Mouse (Mus musculus): ENCODE measurements around the gene Chrng.

Gene Chrng

DNA sequence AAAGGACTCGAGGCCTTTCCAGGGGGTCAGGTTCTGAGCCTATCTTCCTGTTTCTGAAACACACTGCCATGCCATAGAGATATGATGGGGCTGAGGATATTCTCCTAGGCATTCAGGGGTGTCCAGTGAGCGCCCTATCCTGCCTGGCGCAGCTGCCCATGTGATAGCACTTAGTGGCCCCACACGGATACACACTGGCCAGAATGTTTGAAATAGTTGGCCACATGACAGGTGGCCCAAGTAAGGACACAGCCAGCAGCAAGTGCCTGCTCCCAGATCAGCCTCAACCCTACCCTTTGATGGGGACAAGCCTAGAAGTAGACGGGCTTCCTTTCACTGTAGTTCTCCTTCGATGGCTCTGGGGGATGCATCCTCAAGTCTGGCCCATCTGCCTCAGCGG is at the start of gene Chrng:
TSS of gene Chrng (plus strand) at position 193 of the 400 bp plus-strand sequence.
- no peak for DNase-seq (ENCODE audit: low read depth, low spot score)

DNA sequence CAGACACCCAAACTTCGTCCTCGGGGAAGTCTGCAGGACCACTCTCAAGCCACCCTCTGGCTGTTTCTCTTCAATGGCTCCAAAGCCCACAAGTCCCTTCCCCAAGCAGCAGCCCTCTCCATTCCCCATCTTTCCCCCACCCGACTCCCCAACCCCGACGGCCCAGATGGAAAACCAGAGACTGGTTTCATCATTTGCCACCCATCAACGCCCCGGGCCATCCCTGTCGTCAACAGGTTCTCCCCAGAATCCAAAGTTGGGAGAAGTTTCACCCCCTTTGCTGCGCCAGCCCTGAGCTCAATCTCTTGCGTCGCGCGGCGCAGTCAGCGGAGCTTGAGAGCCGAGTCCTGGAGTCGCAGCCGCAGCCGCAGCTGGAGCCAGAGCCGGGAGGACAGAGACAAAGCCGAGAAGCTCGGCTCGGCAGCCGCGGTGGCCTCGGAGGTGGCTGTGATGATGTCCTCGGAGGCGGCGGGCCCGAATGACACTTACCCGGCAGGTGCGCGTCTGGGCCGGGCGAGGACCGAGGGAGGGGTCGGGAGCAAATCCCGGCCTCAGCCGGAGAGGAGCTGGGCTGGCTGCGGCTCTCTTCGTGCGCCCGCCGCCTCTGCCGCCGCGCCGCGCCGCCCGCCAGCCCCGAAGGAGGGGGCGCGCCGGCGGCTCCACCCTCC is 48.8 kb upstream of the Chrng start:
- no peak for DNase-seq (ENCODE audit: low read depth, low spot score)

DNA sequence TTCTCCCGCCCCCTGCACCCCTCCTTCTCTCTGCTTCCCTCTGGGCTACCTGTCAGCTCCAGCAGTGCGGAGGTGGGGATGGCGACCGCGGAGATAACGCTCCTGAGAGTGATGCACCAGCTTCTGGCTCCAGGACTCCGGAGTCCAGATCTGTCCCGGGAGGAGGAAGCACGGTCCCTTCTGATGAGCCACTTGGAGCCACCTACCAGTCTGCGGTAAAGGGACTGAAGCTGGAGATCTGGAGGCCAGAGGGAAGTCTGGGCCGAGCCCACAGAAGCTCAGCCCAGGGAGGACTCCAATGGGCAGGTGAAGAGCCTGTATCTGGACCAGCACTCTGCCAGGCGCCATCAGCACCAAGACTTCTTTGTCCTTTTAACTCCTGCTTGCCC is 48.3 kb upstream of the Chrng start, which contains the start of gene Ecel1:
TSS of gene Ecel1 (minus strand) at position 323 of the 389 bp plus-strand sequence.
- no peak for DNase-seq (ENCODE audit: low read depth, low spot score)

DNA sequence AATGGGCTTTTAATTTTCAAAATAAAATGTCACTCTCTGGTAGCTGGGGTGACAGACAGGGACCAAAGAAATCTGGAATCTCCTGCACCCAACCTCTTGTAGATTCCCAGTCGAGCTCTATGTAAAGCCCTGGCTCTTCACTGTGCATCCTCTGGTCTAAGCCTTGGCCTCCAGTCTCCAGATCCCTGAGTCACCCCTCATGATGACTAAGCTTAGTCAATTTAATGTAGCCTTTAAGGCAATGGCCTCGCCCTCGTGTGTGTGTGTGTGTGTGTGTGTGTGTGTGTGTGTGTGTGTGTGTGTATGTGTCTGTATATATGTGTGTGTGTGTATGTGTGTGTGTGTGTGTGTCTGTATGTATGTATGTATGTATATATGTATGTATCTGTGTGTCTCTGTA is 45.1 kb upstream of the Chrng start:
- DNase-seq (ENCODE audit: low read depth, low spot score): no peak

DNA sequence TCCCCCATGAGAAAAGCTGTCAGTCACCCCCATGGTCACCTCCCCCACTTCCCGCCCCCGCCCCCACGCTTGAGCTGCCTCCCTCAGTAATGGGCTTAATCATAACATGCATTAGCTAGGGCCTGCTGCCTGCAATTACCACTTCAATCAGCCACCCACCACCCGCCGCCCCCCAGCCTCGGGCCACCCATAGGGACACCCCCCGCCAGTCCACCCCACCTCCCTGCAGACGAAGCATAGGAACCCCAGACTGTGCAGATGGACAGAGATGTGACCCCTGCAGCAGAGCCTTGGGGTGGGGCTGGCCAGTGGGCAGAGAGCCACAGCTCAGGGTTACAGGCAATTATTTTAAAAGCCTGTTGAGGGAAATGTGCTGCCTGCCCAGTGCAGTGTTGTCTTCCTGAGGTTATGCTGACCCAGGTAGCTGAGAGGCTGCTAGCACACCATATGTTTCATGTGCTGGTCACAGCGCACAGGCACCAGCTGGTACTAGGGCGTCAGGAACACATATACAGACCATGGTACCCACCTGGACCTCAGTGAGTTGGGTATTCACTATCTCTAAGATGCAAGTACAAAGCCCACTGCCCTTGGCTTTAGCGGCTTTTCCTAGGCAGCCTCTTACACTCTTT is 40.2 kb upstream of the Chrng start:
- DNase-seq (ENCODE audit: low read depth, low spot score): no peak

DNA sequence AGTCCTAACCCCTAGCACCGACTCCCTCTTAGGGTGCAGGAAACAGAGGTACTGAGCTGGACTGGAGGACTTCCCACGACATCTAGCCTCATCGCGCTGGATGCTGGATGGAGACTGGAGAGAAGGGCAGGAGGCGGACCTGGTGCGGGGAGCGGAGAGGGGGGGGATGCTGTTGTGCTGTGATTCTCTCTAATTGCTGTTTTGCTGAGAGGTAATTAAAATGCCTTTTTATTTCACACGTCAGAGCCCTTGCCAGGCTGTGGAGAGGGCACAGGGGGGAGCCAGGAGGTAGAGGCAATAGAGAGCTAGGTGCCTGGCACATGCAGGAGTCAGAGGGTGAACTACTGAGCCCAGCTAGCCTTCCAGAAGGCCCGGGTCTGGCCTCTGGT is 39.7 kb upstream of the Chrng start:
- no peak for DNase-seq (ENCODE audit: low read depth, low spot score)

DNA sequence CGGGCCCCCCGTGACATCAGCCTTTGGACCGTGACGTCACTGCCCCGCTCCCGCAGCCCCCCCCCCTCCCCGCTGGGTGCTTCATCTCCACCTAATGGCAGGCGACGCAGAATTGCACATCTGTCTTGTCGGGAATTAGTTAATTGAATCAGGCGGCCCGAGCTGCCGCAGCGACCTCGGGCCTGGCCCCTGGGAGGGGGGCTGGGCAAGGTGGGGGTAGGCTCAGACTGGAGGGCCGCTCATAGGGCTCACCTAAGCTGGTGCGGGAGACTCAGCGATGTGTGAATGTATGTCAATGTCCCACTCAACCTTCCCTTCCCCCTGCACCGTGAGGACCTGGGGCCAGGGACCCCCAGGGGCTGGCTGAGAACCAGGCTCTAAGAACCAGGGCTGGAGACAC is 34.0 kb upstream of the Chrng start:
- DNase-seq (ENCODE audit: low read depth, low spot score): no peak

DNA sequence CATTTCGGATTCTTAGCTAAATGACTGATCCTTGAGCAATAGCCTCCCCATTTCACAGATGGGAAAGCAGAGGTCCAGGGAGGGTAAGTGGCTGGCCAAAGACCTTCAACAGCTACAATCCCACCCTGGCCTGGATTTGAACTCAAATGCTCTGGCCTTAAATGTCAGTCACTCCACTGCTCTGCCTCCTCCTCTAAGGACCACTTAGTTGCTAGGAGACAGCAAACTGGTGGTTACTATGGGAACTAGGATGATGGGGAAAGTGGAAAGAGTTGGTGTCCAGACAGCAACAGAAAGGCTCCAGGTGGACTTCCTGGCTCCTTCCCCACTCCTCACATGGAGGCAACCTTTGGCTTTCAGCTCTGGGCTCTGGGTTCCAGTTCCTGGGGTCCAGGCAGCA is 33.1 kb upstream of the Chrng start:
- DNase-seq (ENCODE audit: low read depth, low spot score): no peak

DNA sequence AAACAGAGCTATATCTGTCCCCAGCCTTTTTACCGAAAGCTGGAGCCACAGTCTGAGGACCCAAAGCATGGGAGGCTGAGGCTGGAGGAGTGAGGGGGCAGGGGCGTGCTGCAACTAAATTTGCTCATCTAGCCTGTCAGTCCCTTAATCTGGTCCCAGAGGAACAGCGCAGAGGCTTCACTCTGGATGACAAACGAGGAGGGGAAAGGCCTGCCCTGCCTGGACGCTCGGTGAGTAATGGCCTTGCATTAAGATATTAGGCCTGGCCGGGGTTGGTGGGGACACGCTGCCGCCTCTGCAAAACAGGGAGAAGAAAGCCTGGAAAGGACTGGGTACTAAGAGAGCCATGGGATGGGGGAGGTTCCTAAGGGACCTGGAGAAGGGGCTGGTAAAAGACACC is 32.1 kb upstream of the Chrng start:
- DNase-seq (ENCODE audit: low read depth, low spot score): no peak

DNA sequence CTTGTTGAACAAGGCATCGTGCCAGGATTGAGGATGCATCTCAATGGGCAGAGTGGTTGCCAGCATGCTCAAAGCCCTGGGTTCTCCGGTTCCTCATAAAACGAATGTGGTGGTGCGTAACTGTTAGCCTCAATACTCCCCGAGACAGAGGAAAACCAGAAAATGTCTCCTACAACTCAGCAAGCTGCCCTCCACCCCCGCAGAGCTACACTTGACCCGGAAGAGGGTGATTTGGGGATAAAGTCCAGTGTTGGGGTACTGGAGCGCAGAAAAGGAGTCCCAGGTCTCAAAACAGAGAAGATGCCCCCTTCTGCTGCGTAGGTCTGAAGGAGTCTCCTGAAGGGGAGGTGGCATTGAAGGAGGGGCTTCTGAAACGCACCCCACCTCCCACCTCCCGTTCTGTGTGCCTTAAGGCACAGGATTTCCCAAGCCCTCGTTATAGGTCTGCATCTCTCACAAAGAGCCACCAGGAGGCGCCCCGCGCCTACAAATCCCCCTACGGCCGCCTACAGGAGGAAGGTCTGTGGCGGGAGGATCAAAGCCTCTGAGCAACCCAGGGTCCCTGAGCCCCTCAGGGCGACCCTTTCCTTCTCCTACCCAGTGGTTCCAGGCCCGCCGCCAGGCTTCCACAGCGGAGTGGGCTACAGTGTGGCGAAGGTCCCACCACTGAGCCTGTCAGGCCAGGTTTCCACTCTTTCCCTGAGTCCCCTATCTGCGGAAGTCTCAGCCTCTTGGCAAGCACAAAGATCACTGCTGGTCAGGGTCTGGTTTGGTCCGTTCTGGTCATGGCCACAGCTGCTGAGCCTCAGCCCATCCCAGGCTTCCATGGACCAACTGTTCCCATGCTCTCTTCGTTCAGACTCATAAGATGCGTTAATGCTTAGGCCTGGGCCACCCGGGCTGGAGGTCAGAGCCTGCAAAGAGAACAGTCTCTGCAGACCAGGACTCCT is 30.2 kb upstream of the Chrng start:
- DNase-seq (ENCODE audit: low read depth, low spot score): peak; percentile 62

DNA sequence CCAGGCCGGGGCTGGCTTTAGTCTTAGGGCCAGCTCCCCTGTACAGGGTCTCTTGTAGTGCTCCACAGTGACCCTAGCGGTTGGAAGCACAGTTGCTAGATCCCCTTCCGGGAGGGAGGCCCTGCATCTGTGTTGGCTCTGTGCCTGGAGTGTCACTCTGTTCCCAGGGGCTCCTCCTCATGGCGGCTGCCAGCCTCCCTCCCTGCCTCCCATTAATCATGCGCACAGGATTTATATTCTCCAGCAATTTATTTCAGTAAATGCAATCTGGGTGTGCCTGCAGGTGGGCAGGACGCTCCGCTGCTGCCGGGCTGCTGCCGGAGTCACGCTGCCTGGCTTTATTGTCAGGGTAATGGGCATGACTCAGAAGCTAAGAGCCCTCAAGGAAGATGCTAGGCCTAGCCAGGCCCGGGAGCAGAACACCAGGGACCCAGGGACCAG is 28.6 kb upstream of the Chrng start:
- DNase-seq (ENCODE audit: low read depth, low spot score): peak; percentile 61

DNA sequence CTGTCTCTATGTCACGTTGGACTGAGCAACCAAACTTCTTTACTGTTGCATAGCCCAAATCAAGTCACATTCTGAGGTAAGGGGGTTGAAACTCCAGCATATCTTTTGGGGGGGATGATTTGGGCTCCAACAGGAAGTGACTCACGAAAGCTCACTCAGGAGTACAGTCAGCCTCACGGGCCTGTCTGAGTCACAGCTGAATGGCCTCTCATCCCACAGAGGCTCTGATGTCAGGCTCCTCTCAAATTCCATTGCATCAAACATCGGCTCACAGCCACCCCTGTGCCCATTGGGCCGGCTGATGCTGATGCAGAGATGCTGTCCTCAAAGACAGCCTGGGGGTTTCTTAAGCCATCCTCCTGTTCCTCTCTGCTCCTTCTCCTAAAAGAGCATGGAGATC is 23.6 kb upstream of the Chrng start:
- no peak for DNase-seq (ENCODE audit: low read depth, low spot score)

DNA sequence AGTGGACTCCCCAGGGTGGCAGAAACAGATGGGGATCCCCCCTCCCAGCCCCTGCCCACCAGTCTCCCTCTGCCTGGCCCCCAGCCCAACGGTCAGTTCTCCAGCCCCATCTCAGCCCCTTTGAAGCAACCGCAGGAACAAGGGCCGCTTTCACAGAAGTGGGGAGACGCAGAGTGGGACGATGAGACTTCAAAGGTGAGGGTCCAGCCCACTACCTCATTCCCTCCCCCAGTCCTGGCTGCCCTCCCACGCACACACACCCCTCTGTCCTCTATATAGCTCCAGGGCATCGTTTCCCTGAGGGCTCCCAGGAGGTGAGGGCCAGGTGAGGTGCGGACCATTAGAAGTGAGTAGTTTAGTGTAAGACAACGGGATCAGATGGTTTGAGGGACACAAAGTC is 21.4 kb upstream of the Chrng start, which contains the start of gene Prss56:
TSS of gene Prss56 (plus strand) at position 301 of the 400 bp plus-strand sequence.
- DNase-seq (ENCODE audit: low read depth, low spot score): no peak

DNA sequence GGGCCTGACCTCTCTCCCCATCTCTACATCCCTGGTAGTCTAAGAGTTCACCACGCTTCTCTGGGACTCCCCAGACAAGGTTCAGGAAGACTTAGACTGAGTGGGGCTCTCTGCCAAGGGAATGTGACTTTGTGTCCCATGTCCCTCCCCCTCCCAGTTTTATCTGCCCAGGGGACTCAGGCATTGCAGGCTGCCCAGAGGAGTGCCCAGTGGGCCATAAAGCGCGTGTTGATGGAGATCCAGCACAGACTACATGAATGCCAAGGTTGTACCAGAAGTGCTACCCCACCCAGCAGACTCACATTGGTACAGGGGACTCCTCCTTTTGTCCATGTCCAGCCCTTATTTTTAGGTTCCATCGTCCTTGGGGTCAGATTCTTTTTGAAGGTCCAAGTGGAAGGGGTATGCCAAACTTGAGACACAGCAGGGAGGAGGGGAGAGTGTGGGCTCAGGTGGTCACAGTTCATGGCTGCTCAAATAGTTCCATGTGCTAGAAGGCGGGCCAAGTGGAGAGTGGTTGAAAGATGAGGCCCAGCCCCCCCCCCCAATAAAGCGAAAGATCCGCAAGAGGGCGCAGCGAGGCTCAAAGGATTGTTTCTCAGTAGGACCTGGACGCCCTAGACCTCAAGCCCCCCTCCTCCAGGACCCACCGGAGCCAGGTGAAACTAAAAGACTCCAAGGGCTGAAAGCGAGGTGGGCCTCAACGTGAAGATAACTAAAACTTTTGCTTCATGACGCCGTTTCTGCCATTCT is 20.3 kb upstream of the Chrng start:
- DNase-seq (ENCODE audit: low read depth, low spot score): no peak

DNA sequence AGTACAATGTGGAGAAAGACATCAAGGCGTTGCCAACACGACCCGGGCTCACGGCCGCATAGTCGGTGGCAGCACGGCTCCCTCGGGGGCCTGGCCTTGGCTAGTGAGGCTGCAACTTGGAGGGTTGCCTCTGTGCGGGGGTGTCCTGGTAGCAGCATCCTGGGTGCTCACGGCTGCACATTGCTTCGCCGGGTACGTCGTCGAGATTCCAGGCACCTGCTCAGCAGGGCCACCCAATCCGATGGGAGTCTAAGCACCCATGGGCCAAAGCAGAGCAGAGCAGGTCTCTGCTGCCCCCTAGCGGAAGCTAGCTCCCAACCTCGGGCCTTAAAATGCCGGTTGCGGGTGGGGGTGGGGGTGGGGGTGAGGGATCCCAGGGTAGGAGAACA is 19.7 kb upstream of the Chrng start:
- DNase-seq (ENCODE audit: low read depth, low spot score): peak; percentile 80

DNA sequence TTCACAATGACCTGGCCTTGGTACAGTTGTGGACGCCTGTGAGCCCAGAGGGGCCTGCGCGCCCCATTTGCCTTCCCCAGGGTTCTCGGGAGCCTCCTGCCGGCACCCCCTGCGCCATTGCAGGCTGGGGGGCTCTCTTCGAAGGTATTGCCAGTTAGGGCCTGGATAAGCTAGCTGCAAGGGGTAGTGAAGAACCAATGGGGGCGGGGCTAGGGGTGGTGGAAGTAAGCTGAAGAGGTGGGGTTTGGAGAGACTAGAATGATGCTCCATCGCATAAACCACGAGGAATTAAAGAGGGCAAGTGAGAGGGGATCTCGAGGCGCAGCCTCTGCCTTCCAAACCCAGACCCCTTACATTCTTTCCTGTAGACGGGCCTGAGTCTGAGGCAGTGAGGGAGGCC is 18.9 kb upstream of the Chrng start:
- no peak for DNase-seq (ENCODE audit: low read depth, low spot score)

DNA sequence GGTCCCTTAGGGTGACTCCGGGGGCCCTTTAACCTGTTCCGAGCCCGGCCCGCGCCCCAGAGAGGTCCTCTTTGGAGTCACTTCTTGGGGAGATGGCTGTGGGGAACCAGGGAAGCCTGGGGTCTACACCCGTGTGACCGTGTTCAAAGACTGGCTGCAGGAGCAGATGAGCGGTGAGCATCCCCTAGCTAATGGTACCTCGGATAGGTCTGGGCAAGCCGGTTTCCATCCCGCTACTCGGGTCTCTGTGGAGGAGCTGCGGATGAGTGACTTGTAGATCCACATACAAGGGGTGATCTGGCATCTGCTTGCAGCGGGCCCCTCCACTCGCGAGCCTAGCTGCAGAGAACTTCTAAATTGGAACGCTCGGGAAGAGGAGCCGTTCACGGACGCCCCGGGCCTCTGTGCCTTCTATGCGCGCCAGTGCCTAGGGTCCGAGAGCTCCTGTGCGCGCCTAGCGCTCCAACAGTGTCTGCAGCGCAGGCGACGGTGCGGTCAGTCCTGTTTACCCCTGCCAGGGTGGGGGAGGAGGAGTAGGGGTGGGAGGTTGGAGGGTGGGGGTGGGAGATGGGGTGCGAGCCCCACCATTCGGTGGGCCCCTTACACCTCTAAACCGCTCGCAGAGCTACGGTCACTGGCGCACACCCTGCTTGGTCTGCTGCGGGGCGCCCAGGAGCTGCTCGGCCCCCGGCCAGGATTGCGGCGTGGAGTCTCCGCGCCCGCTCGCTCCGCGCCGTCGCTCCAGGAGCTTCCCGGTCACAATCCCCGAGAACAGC is 18.0 kb upstream of the Chrng start:
- DNase-seq (ENCODE audit: low read depth, low spot score): no peak

DNA sequence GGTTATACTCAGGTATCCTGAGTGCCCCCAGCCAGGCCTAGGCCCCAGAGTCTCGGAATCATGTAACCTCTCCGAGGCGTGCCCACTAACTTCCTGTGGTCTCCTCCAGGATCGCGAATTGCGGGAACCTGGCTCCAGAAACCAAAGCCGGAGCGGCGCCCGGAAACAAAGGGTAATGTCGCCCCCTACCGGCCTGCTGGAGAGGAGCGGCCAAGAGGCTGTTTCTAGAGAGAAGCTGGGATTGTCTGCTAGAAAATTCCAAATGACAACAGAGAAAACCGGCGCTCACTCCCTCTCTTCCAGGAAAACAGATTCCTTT is 17.5 kb upstream of the Chrng start:
- peak; percentile 72 for DNase-seq (ENCODE audit: low read depth, low spot score)

DNA sequence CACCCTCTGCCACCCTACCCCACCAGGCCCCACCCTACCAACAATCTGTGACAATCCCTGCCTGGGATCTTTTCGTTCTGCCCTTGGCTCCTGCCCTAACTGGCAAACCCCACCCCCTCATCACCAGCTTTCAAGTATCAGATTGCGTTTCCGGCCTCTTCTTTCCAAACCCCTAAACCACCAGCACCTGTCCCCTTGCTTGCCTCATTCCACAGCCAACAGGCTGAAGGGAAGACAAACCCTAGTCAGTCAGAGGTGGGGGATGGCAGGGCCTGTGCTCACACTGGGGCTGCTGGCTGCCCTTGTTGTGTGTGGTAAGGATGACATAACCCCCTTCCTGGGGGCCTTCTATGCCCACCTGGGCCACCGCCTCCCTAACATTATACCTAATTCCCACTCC is 14.0 kb upstream of the Chrng start, which contains the start of gene Chrnd:
TSS of gene Chrnd (plus strand) at position 179 of the 400 bp plus-strand sequence.
- DNase-seq (ENCODE audit: low read depth, low spot score): no peak

DNA sequence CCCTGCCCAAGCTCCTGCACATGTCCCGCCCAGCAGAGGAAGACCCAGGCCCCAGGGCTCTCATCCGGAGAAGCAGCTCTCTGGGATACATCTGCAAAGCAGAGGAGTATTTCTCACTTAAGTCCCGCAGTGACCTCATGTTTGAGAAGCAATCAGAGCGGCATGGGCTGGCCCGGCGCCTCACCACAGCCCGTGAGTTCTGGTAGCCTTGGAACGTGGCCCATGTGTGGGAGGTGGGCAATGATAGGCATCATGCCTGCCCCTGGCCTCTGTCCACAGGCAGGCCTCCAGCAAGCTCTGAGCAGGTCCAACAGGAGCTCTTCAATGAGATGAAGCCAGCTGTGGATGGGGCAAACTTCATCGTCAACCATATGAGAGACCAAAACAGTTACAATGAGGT is 7.2 kb upstream of the Chrng start:
- DNase-seq (ENCODE audit: low read depth, low spot score): no peak

All from retina, postnatal 7 days (tissue).